Mouse (Mus musculus) stomach, embryonic 14.5 days (tissue): ENCODE measurements around the gene Nos1. TPM values are rescaled to one million over a fixed set of nuclear protein-coding genes. Genes with fewer than 3 reads are reported as not detected.

Experiments used
- ATAC-seq: fragments of 200-750 bp; cut with Nextera tagmentation; 2 replicates; pipeline ENCODE4 v1.8.0; 2017; ENCODE audit warnings: low read depth, moderate TSS enrichment; ENCODE audit not compliant: insufficient number of reproducible peaks, insufficient read depth, low FRiP score
- H3K27ac ChIP-seq: fragments of 300-500 bp; sonication (generic); 2 replicates; pipeline ENCODE4 v1.5.1; 2014; ENCODE audit warnings: mild to moderate bottlenecking, low read length, moderate library complexity, mixed read lengths
- H3K27me3 ChIP-seq: fragments of 300-500 bp; sonication (generic); 2 replicates; pipeline ENCODE4 v1.6.1; 2014; ENCODE audit warnings: low read length, control low read depth, mixed read lengths; ENCODE audit not compliant: control insufficient read depth, insufficient read depth
- H3K36me3 ChIP-seq: fragments of 300-500 bp; sonication (generic); 2 replicates; pipeline ENCODE4 v1.6.1; 2014; ENCODE audit warnings: mild to moderate bottlenecking, control low read depth, low read length, moderate library complexity, mixed read lengths; ENCODE audit not compliant: control insufficient read depth, insufficient read depth
- H3K4me1 ChIP-seq: fragments of 300-500 bp; sonication (generic); 2 replicates; pipeline ENCODE4 v1.6.1; 2014; ENCODE audit warnings: low read length, control low read depth, mixed read lengths; ENCODE audit not compliant: control insufficient read depth, insufficient read depth
- H3K4me2 ChIP-seq: fragments of 300-500 bp; sonication (generic); replicated peaks from 2 replicates; pipeline ENCODE4 v1.6.1; 2014; ENCODE audit warnings: low read depth, low read length, control low read depth
- H3K4me3 ChIP-seq: fragments of 300-500 bp; sonication (generic); 2 replicates; pipeline ENCODE4 v1.5.1; 2014; ENCODE audit warnings: low read depth, low read length, control low read depth
- H3K9ac ChIP-seq: fragments of 300-500 bp; sonication (generic); replicated peaks from 2 replicates; pipeline ENCODE4 v1.6.1; 2014; ENCODE audit warnings: low read depth, mild to moderate bottlenecking, control low read depth, low read length, moderate library complexity, mixed read lengths
- H3K9me3 ChIP-seq: fragments of 300-500 bp; sonication (generic); 2 replicates; pipeline ENCODE4 v1.6.1; 2016; ENCODE audit warnings: low read depth, low read length, control low read depth; ENCODE audit not compliant: control insufficient read depth
- WGBS: fragments of 180-500 bp; shearing (Covaris S2); extraction: QIAGEN DNeasy Blood & Tissue Kit; methylation state at CpG from one replicate; pipeline ENCODE4 v1.1.7; 2014; 5-methylcytosine and 5-hydroxymethylcytosine counted together
- polyA plus RNA-seq: library from polyadenylated mRNA; unstranded; fragments of >200 nt; fragmentation: Nextera tagmentation; extraction: Ambion mirVana; gene quantifications from 2 replicates; pipeline ENCODE4 v1.2.1, GENCODE M21; 2014

Gene Nos1
- polyA plus RNA-seq, 1 experiment from 2014 or later, result 2.3 TPM

- H3K27me3 ChIP-seq, result no peaks in the 10 kb centered on the region
- H3K4me1 ChIP-seq, result no peaks in the 10 kb centered on the region
- H3K36me3 ChIP-seq, result no peaks in the 10 kb centered on the region
- no peak for ATAC-seq
- WGBS, result 89% methylated on average over 9 of the region's 9 CpGs
- H3K4me3 ChIP-seq, result no peak overlapping the region
- H3K9me3 ChIP-seq, result no peaks in the 10 kb centered on the region
- no peak overlapping the region for H3K9ac ChIP-seq
- no peak overlapping the region for H3K27ac ChIP-seq
- no peak overlapping the region for H3K4me2 ChIP-seq
Measured at GRCm38 (mm10) chr5:117823811-117824210, 43.0 kb downstream of the Nos1 start.

GRCm38 (mm10) chr5:117824486-117824885 is 43.7 kb downstream of the Nos1 start:
- H3K27ac ChIP-seq, result no peak overlapping the region
- no peak for ATAC-seq
- no peak overlapping the region for H3K4me3 ChIP-seq
- no peak overlapping the region for H3K4me2 ChIP-seq
- no peaks in the 10 kb centered on the region for H3K9me3 ChIP-seq
- 71% methylated on average over 5 of the region's 5 CpGs for WGBS
- no peak overlapping the region for H3K9ac ChIP-seq
- no peaks in the 10 kb centered on the region for H3K27me3 ChIP-seq
- no peaks in the 10 kb centered on the region for H3K4me1 ChIP-seq
- no peaks in the 10 kb centered on the region for H3K36me3 ChIP-seq

GRCm38 (mm10) chr5:117825336-117825735 is 44.5 kb downstream of the Nos1 start:
- Histone ChIP-seq H3K4me3 (no peak overlapping the region), H3K4me1 (no peaks in the 10 kb centered on the region), H3K9me3 (no peaks in the 10 kb centered on the region), H3K36me3 (no peaks in the 10 kb centered on the region), H3K27ac (no peak overlapping the region), H3K27me3 (no peaks in the 10 kb centered on the region), H3K4me2 (no peak overlapping the region), H3K9ac (no peak overlapping the region)
- WGBS, result 79% methylated on average over 11 of the region's 11 CpGs
- no peak for ATAC-seq

GRCm38 (mm10) chr5:117827366-117827765 is 46.5 kb downstream of the Nos1 start:
- no peaks in the 10 kb centered on the region for H3K36me3 ChIP-seq
- ATAC-seq, result no peak
- H3K4me2 ChIP-seq, result no peak overlapping the region
- H3K4me1 ChIP-seq, result no peaks in the 10 kb centered on the region
- no peak overlapping the region for H3K9ac ChIP-seq
- WGBS, result 59% methylated on average over 6 of the region's 6 CpGs
- H3K9me3 ChIP-seq, result no peaks in the 10 kb centered on the region
- H3K27me3 ChIP-seq, result no peaks in the 10 kb centered on the region
- H3K4me3 ChIP-seq, result no peak overlapping the region
- no peak overlapping the region for H3K27ac ChIP-seq

- 8% methylated on average over 5 of the region's 5 CpGs for WGBS
- Histone ChIP-seq H3K4me3 (no peak overlapping the region), H3K9ac (no peak overlapping the region), H3K9me3 (no peaks in the 10 kb centered on the region), H3K4me1 (no peaks in the 10 kb centered on the region), H3K27me3 (peaks cover 20% of the 10 kb centered on the region), H3K36me3 (no peaks in the 10 kb centered on the region), H3K4me2 (no peak overlapping the region), H3K27ac (no peak overlapping the region)
- no peak for ATAC-seq
Measured at GRCm38 (mm10) chr5:117836930-117837329, 56.1 kb downstream of the Nos1 start.

- no peaks in the 10 kb centered on the region for H3K4me1 ChIP-seq
- no peaks in the 10 kb centered on the region for H3K9me3 ChIP-seq
- no peak overlapping the region for H3K4me2 ChIP-seq
- 27% methylated on average over 9 of the region's 9 CpGs for WGBS
- no peaks in the 10 kb centered on the region for H3K36me3 ChIP-seq
- H3K4me3 ChIP-seq, result no peak overlapping the region
- ATAC-seq, result no peak
- no peak overlapping the region for H3K27ac ChIP-seq
- H3K27me3 ChIP-seq, result peaks cover 28% of the 10 kb centered on the region
- no peak overlapping the region for H3K9ac ChIP-seq
Measured at GRCm38 (mm10) chr5:117837731-117838130, 56.9 kb downstream of the Nos1 start.

- H3K9me3 ChIP-seq, result no peaks in the 10 kb centered on the region
- no peak overlapping the region for H3K27ac ChIP-seq
- H3K9ac ChIP-seq, result no peak overlapping the region
- no peaks in the 10 kb centered on the region for H3K4me1 ChIP-seq
- ATAC-seq, result no peak
- no peak overlapping the region for H3K4me3 ChIP-seq
- WGBS, result 75% methylated on average over 7 of the region's 7 CpGs
- no peaks in the 10 kb centered on the region for H3K36me3 ChIP-seq
- no peak overlapping the region for H3K4me2 ChIP-seq
- peaks cover 40% of the 10 kb centered on the region for H3K27me3 ChIP-seq
Measured at GRCm38 (mm10) chr5:117839501-117839900, 58.7 kb downstream of the Nos1 start.

GRCm38 (mm10) chr5:117840203-117840602 is 59.4 kb downstream of the Nos1 start:
- no peaks in the 10 kb centered on the region for H3K36me3 ChIP-seq
- peaks cover 40% of the 10 kb centered on the region for H3K27me3 ChIP-seq
- no peak overlapping the region for H3K27ac ChIP-seq
- H3K9me3 ChIP-seq, result no peaks in the 10 kb centered on the region
- no peak overlapping the region for H3K4me2 ChIP-seq
- H3K9ac ChIP-seq, result no peak overlapping the region
- no peak for ATAC-seq
- no peaks in the 10 kb centered on the region for H3K4me1 ChIP-seq
- no peak overlapping the region for H3K4me3 ChIP-seq
- WGBS, result 41% methylated on average over 9 of the region's 9 CpGs

GRCm38 (mm10) chr5:117840988-117841387 is 60.2 kb downstream of the Nos1 start:
- 29% methylated on average over 5 of the region's 5 CpGs for WGBS
- H3K36me3 ChIP-seq, result no peaks in the 10 kb centered on the region
- no peaks in the 10 kb centered on the region for H3K9me3 ChIP-seq
- no peak for ATAC-seq
- H3K27me3 ChIP-seq, result peaks cover 40% of the 10 kb centered on the region
- no peak overlapping the region for H3K4me2 ChIP-seq
- H3K27ac ChIP-seq, result no peak overlapping the region
- H3K4me1 ChIP-seq, result no peaks in the 10 kb centered on the region
- no peak overlapping the region for H3K9ac ChIP-seq
- H3K4me3 ChIP-seq, result no peak overlapping the region
